Mouse (Mus musculus) small intestine, adult 2 months (tissue): ENCODE measurements at regions not wholly inside any gene's neighbourhood (a gene's known extent, or its start where the extent isn't known, plus 50 kb on each side); places are given as distances from the start of the nearest gene placed in this dataset.

Source experiments
- CTCF ChIP-seq: fragments of 200-500 bp; IDR thresholded peaks from 2 replicates; pipeline ENCODE4 v1.5.1; 2012; ENCODE audit warnings: low read depth, mild to moderate bottlenecking, control low read depth, inconsistent platforms, low read length, moderate library complexity, mixed read lengths; ENCODE audit not compliant: insufficient replicate concordance, insufficient read length; ENCODE audit errors: extremely low read depth
- POLR2A ChIP-seq: fragments of 200-500 bp; IDR thresholded peaks from 2 replicates; pipeline ENCODE4 v1.6.1; 2012; ENCODE audit warnings: low read depth, mild to moderate bottlenecking, control low read depth, inconsistent platforms, low read length, moderate library complexity

- no peak for TF ChIP-seq CTCF
- TF ChIP-seq POLR2A = no peak
Observed at GRCm38 (mm10) chr8:26882616-26883015, 94.5 kb upstream of the Zfp703 start.
